Mouse (Mus musculus) lung, postnatal 0 days (tissue): ENCODE measurements around the gene Hlcs.

Experiments used
- CTCF ChIP-seq: IDR thresholded peaks from 2 replicates; pipeline ENCODE4 v1.5.1; 2016; ENCODE audit warnings: antibody characterized with exemption, mild to moderate bottlenecking
- EP300 ChIP-seq: IDR thresholded peaks from 2 replicates; pipeline ENCODE4 v1.6.1; 2016; ENCODE audit warnings: antibody characterized with exemption, mild to moderate bottlenecking, control low read depth

DNA sequence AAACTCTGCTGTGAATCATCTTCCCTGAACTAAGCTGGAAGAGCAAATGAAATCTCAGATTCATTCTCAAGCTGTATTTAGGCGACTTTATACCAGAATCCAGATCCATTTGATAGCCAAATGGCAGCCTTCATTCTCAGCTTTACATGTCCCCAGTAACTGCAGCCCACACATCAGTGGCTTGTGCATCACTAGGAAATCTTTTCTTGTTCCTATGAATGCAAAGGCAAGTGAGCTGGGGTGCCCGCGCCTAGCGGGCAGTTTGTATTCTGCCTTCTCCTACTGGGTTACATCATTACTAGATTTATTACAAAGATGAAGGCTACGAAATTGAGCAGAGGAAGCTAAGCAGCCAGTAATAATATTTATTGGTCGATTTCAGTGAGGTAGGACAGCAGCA, 48.8 kb downstream of the Hlcs start:
- TF ChIP-seq CTCF (no peak), EP300 (no peak)
